In genomic region chr9:65267742-65268515, GRCm38 (mm10) we compare ENCODE assay signal across 8 mouse cellular contexts. TPM values are rescaled to one million over a fixed set of nuclear protein-coding genes. Genes with fewer than 3 reads are reported as not detected.
DNase-seq lines count a peak whose midpoint lies in the region; ATAC-seq and TF ChIP-seq lines count a peak whose summit lies in the region.

No protein-coding gene starts in this region.

- H3K4me2 ChIP-seq in intestine, embryonic 14.5 days (ENCODE audit: low read length), result no peak overlapping the region
- H3K4me2 ChIP-seq in intestine, postnatal 0 days (replicated peaks; ENCODE audit: low read depth), result no peak overlapping the region
- H3K4me2 ChIP-seq in midbrain, embryonic 13.5 days (replicated peaks), result no peak overlapping the region

- no peaks in the 10 kb centered on the region for H3K36me3 ChIP-seq in intestine, embryonic 14.5 days (ENCODE audit: control insufficient read depth, insufficient read depth, low read length)
- H3K36me3 ChIP-seq in intestine, postnatal 0 days (ENCODE audit: control insufficient read depth, insufficient read depth), result no peaks in the 10 kb centered on the region
- H3K36me3 ChIP-seq in midbrain, embryonic 13.5 days, result no peaks in the 10 kb centered on the region

- H3K27me3 ChIP-seq in intestine, embryonic 14.5 days (replicated peaks; ENCODE audit: control insufficient read depth, insufficient read depth, low read length), result no peaks in the 10 kb centered on the region
- H3K27me3 ChIP-seq in intestine, postnatal 0 days (replicated peaks; ENCODE audit: control insufficient read depth, insufficient read depth, low read length), result no peaks in the 10 kb centered on the region
- no peaks in the 10 kb centered on the region for H3K27me3 ChIP-seq in midbrain, embryonic 13.5 days

- ATAC-seq in intestine, embryonic 14.5 days (replicated peaks; ENCODE audit: low FRiP score, low TSS enrichment, low read depth), result peak; percentile 78
- ATAC-seq in intestine, postnatal 0 days, result no peak
- peak; percentile 95 for ATAC-seq in midbrain, embryonic 13.5 days

- peaks cover 7% of the 10 kb centered on the region; the same call in 1 of the 2 replicates for H3K4me1 ChIP-seq in intestine, embryonic 14.5 days (replicated peaks; ENCODE audit: control insufficient read depth, insufficient read depth, low read length)
- peaks cover 3% of the 10 kb centered on the region; the same call in 1 of the 2 replicates for H3K4me1 ChIP-seq in intestine, postnatal 0 days (replicated peaks; ENCODE audit: control insufficient read depth, insufficient read depth, low read length)
- peaks cover 19% of the 10 kb centered on the region for H3K4me1 ChIP-seq in midbrain, embryonic 13.5 days (replicated peaks)

- no peaks in the 10 kb centered on the region for H3K9me3 ChIP-seq in intestine, embryonic 14.5 days (ENCODE audit: control insufficient read depth, low read length)
- H3K9me3 ChIP-seq in intestine, postnatal 0 days (ENCODE audit: control insufficient read depth), result no peaks in the 10 kb centered on the region
- H3K9me3 ChIP-seq in midbrain, embryonic 13.5 days, result no peaks in the 10 kb centered on the region

- peak; percentile 60 for DNase-seq in intestine, embryonic 14.5 days (ENCODE audit: low spot score)
- peak; percentile 30 to 66 for DNase-seq in frontal cortex, adult 2 months (ENCODE audit: extremely low spot score in 1 of 2, low spot score in 1 of 2)
- peak; percentile 49 to 57 for DNase-seq in kidney, postnatal 36 days
- DNase-seq in B cell, adult 2 months, result no peak
- no peak for DNase-seq in thymus, adult 18-20 months
- no peak for DNase-seq in spleen, postnatal 10 days (ENCODE audit: low spot score in 2 of 2)

- peak overlapping the region; percentile 54; the same call in 1 of the 2 replicates for H3K27ac ChIP-seq in intestine, embryonic 14.5 days (ENCODE audit: low read depth)
- no peak overlapping the region for H3K27ac ChIP-seq in intestine, postnatal 0 days (ENCODE audit: low read depth, low read length)
- H3K27ac ChIP-seq in midbrain, embryonic 13.5 days, result peak overlapping the region; percentile 89

- H3K9ac ChIP-seq in intestine, embryonic 14.5 days (ENCODE audit: low read length), result no peak overlapping the region
- no peak overlapping the region for H3K9ac ChIP-seq in intestine, postnatal 0 days (ENCODE audit: low read depth, low read length)
- no peak overlapping the region for H3K9ac ChIP-seq in midbrain, embryonic 13.5 days (replicated peaks)

- WGBS in intestine, embryonic 14.5 days, result 52% methylated on average over 7 of the region's 7 CpGs
- 40% methylated on average over 7 of the region's 7 CpGs for WGBS in intestine, postnatal 0 days
- whole genome bisulfite sequencing in midbrain, embryonic 13.5 days, result 23% methylated on average over 7 of the region's 7 CpGs

- H3K4me3 ChIP-seq in intestine, embryonic 14.5 days (ENCODE audit: low read depth, low read length), result no peak overlapping the region
- no peak overlapping the region for H3K4me3 ChIP-seq in intestine, postnatal 0 days (ENCODE audit: low read depth, low read length)
- no peak overlapping the region for H3K4me3 ChIP-seq in midbrain, embryonic 13.5 days (replicated peaks)

- no peak for TF ChIP-seq CTCF in intestine, postnatal 0 days (IDR thresholded peaks at IDR 0.05; ENCODE audit: low read depth)

RNA-seq across cellular contexts. Expression of gene Cilp, which starts 2.9 kb away (rescaled TPM):
- 1.1 and 2.0 TPM in 2 replicates for polyA plus RNA-seq in intestine, embryonic 14.5 days (2014; fragmentation: Nextera tagmentation; extraction: Ambion mirVana)
- 0.43 TPM in 2 replicates for polyA plus RNA-seq in intestine, postnatal 0 days (2015; fragmentation: Nextera tagmentation; extraction: Ambion mirVana)
- polyA plus RNA-seq in frontal cortex, adult 2 months (2012; rRNA removed), result 0.08 TPM in 2 replicates
- 0.24 and 0.30 TPM in 2 replicates for polyA plus RNA-seq in midbrain, embryonic 13.5 days (2015; fragmentation: Nextera tagmentation; extraction: Ambion mirVana)

RNA-seq across cellular contexts. Expression of gene Clpx, which starts 26.1 kb away (rescaled TPM):
- 42.6 and 47.1 TPM in 2 replicates for polyA plus RNA-seq in intestine, embryonic 14.5 days (2014; fragmentation: Nextera tagmentation; extraction: Ambion mirVana)
- 28.2 and 30.5 TPM in 2 replicates for polyA plus RNA-seq in intestine, postnatal 0 days (2015; fragmentation: Nextera tagmentation; extraction: Ambion mirVana)
- 19.1 and 22.2 TPM in 2 replicates for polyA plus RNA-seq in frontal cortex, adult 2 months (2012; rRNA removed)
- polyA plus RNA-seq in midbrain, embryonic 13.5 days (2015; fragmentation: Nextera tagmentation; extraction: Ambion mirVana), result 42.5 and 44.1 TPM in 2 replicates

Comparison
In these comparisons a context has a peak if more than half of its experiments do, and no peak if none do; other contexts are left out.
1. DNase-seq: peak in intestine, embryonic 14.5 days (single experiment), frontal cortex, adult 2 months (2 of 2) and kidney, postnatal 36 days (2 of 2); none in B cell, adult 2 months (0 of 2), thymus, adult 18-20 months (0 of 2) and spleen, postnatal 10 days (0 of 2).